Mouse (Mus musculus) spleen, postnatal 0 days (tissue): Measurements from ENCODE around the gene Gm156. TPM values are rescaled to one million over a fixed set of nuclear protein-coding genes. Genes with fewer than 3 reads are reported as not detected.

Source experiments
- polyA plus RNA-seq: library from polyadenylated mRNA; unstranded; fragments of >200 nt; fragmentation: Nextera tagmentation; extraction: Ambion mirVana; gene quantifications from 2 replicates; pipeline ENCODE4 v1.2.1, GENCODE M21; 2015

The Gm156 gene
- 0.06 TPM in 1 of 2 replicates, not detected in the other for polyA plus RNA-seq

GRCm38 (mm10) chr6:129784170-129784569 is at the start of gene Gm156:
Gene Gm156 (minus strand): TSS chr6:129784270.

GRCm38 (mm10) chr6:129740069-129740721 is 43.9 kb downstream of the Gm156 start, which contains the start of gene Klri2:
Gene Klri2 (minus strand): TSS chr6:129740484.

GRCm38 (mm10) chr6:129717032-129717431 is 67.0 kb downstream of the Gm156 start, which contains the start of gene Klri1:
Gene Klri1 (minus strand): TSS chr6:129717132.

Other genes with a start within 250 kb of the Gm156 start
- gene Klre1, start 206.4 kb downstream of the Gm156 start, polyA plus RNA-seq = 0.70 and 0.99 TPM in 2 replicates
- gene Klrd1, start 192.5 kb downstream of the Gm156 start, polyA plus RNA-seq = 6.3 and 8.0 TPM in 2 replicates
- 3.0 and 6.1 TPM in 2 replicates for gene Klrk1, start 160.4 kb downstream of the Gm156 start, polyA plus RNA-seq
- not detected in 2 replicates for gene Klrc3, start 140.9 kb downstream of the Gm156 start, polyA plus RNA-seq
- 0.34 and 0.51 TPM in 2 replicates for gene Klrc2, start 123.6 kb downstream of the Gm156 start, polyA plus RNA-seq
- 1.9 and 3.3 TPM in 2 replicates for gene Klrc1, start 105.3 kb downstream of the Gm156 start, polyA plus RNA-seq
- not detected in 2 replicates for gene Klri1, start 67.1 kb downstream of the Gm156 start, polyA plus RNA-seq
- gene Klri2, start 43.8 kb downstream of the Gm156 start, polyA plus RNA-seq = 0.19 and 0.39 TPM in 2 replicates
- gene Gm17631, start 78.4 kb upstream of the Gm156 start, polyA plus RNA-seq = not detected in 2 replicates
- 1.9 and 3.4 TPM in 2 replicates for gene Klra17, start 92.4 kb upstream of the Gm156 start, polyA plus RNA-seq
- gene Klra5, start 133.4 kb upstream of the Gm156 start, polyA plus RNA-seq = 1.0 and 1.5 TPM in 2 replicates
- gene Klra6, start 242.7 kb upstream of the Gm156 start, polyA plus RNA-seq = not detected in 2 replicates